Mouse (Mus musculus) thymus, postnatal 10 days (tissue): ENCODE measurements at regions not wholly inside any gene's neighbourhood (a gene's known extent, or its start where the extent isn't known, plus 50 kb on each side); places are given as distances from the start of the nearest gene placed in this dataset.

ENCODE experiments used
- DNase-seq, 2 experiments: peaks; one replicate each; pipeline ENCODE4 v3.0.0; 2021; ENCODE audit warnings: low spot score in 2 of 2

DNA sequence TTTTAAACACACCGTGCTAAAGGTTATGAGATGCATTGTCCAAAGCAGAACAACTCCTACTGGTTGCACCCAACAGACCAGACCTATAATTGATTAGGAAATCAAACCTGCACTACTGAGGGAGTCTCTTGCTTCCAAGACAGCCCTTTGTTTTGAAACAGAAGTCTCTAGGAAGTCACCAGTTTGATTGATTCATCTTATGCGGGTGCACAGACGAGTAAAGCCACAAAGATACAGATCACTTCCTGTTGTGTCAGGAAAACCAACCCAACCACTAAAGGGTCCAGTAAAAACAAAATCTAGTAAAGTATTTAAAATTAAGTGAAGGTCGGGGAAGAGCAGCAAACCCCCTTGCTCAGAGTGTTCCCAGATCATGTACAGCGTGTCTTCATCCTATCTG is 58.3 kb upstream of the N6amt1 start:
- no peak for DNase-seq

DNA sequence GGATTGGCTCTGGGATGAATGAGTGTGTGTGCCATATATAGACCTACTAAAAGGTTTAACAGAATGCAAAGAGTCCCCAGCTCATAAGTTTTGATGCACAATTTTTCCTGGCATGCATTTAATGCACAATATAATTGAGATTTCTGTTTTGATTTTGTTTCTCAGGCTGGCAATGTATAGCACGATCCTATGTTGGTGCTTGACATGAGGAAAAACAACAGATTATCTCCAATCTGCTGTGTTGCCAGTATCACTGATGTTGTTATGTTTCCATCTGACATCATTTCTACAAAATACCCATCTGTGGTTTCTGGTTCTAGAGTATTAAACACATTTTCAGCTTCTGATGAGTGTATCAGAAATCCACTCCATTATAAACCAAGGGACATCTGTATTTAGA is 61.2 kb upstream of the N6amt1 start:
- no peak for DNase-seq

DNA sequence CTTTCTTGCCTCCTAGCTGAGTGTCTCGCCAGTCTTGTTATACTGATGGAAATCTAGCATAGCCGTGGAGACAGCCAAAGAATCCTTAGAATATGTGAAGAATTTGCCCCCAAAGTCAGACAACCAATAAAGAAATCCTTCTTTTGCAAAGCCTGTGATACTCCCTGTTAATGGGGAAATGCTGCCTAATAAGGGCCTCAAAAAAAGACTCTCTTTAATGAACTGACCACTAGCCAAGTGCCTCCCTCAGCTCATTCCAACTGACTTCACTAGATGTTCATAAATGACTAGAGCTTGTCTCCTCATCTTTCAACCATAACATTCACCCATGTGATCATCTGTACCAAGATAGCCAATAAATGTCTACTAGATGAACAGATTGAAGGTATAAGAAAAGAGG is 62.3 kb upstream of the N6amt1 start:
- DNase-seq = no peak

DNA sequence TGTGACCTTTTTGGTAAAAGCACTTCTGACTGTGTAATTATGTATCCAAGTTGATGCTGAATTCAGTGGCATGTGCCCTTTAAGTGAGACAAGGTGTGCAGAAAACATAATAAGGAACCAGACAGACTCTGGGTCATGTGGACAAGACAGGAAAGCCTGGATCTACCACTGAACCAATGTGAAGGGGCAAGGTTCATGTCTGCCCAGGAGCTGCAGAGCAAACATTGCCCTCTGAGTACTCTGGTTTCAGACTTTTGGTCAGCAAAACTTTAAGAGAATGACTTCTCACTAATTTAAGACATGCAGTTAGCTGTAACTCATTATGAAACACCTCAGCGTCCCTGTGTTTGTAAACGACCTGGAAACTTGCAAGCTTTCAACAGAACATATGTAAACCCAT is 68.3 kb upstream of the N6amt1 start:
- no peak for DNase-seq

DNA sequence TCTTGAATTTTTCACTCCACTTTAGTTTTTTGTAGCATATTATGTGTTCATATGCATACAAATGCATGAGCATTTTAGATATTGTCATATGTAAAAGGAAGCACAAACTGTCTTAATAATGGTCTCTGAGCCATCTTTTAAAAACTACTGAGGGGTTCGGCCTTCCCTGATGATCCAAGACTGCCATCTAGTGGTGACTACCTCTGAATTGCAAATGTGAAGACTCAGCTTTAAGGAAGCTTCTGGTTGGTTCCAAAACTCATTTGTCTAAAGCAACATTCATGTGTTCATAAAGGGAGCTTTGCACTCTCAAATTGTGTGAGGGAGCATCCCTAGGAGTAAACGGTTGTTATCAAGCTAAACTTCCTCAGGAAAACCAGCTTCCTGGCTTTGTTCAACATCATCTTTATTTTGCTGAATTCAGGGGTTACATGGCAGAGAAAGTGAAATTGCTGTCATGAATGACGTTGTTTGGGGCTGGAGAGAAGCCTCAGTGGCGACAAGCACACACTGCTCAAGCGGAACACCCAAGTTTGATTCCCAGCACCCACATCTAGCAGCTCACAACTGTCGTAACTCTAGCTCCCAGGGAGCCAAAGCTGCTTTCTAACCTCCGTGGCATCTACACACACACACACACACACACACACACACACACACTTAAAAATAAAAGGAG is 69.0 kb upstream of the N6amt1 start:
- peak in 1 of 2 experiments; percentile 4 for DNase-seq

DNA sequence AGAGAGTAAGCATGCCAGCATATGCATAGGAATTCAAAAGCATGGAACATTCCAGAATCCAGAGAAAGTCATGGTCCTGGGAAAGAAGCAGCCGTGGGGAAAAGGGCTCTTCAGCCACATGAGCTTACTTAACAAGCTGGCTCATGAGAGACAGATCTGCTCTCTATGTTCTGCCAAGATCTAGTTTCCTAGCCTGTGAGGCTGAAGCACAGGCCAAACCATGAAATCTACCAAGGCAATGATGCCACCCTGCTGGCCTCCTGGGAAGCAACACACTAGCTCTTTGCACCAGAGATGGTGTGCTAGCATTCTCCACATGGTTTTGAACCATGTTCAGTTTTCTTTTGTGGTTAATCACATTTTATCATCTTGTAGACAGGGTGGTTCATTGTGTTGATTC is 75.5 kb upstream of the N6amt1 start:
- no peak for DNase-seq

DNA sequence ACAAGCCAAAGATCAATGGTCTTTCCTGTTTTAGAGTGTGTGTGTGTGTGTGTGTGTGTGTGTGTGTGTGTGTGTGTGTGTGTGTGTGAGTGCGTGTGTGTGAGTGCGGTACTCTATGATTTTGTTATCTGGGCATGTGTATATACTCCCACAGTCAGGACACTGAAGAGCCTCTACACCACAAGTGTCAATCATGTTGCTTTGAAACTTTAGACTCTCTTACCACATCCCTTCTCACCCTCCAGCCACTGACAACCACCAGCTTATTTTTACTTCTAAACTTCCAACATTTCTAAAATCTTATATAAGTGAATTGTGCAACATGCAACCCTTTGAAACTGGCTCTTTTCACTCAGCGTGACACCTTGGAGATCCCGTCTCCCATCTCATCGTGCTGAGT is 81.6 kb upstream of the N6amt1 start:
- DNase-seq = no peak

DNA sequence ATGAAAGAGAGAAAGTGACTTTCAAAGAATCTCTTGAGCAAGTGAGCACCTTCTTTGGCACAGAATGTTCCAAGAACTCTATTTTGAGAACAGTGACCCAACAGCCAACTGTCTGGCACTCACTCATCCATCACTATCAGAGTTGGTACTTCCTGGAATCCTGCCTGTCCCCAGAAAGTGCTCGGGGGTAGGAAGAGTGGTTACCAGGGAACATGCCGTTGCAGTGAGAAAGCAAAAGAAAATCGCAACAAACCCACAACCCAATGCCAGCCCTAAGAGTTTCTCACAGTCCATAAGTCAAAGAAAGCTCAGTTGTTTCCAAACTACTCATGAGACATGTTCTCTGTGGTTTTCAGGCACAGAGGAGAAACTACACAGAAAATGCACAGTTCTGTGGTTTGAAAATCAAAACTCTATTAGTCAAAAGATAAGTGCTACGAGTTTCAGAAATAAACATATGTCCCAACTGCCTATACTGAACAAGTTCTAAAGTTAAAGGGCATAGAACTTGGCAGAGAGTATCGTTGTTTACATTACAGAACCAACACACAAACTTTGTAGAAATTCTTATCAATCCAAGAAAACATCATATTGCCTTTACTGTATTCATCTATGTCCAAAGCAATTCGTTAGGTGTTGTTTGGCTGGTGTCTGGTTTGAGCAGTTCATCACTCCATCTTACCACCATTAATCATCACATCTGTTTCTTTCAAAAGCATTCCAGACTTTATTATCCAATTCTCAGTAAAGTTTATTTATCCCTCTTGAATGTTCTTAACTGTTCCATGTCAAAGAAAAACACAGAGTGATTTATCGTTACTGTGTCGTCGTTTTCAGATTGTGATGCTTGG is 85.8 kb upstream of the N6amt1 start:
- DNase-seq = no peak

DNA sequence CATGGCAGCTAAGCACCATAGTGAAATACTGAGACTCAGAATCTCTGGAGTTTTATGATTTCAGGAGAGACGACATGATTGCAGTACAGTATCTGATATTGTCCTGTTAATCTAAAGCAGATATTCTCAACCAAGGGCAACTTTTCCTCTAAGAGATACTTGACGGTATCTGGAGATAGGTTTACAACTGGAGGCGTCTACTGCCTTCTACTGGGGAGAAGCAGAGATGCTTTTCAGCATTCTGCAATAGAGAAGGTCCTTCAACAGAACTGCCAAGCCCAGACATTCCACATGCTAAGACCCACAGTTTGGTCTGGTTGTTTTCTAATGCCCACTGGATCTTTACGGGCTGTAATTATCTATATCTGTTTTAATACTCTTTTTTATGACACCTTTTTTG is 86.5 kb upstream of the N6amt1 start:
- DNase-seq = no peak

DNA sequence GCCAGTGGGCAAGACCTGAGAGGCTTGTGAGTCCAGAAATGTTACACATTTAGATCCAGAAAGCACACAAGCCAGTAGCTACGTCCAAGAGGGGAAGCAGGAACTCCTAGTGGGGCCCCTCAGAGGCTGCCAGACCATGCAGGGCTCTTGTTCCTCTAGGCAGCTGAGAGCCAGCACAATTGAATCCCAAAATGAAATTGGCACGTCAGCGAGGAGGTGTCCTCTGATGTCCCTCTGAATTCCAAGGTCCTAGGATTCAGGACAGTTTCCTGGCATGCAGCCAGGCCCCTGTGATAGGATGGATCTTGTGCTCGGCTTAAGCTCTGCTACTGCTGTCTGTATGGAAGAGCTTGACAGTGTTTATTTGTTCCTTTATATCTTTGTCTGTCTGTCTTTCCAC is 90.4 kb upstream of the N6amt1 start:
- no peak for DNase-seq

DNA sequence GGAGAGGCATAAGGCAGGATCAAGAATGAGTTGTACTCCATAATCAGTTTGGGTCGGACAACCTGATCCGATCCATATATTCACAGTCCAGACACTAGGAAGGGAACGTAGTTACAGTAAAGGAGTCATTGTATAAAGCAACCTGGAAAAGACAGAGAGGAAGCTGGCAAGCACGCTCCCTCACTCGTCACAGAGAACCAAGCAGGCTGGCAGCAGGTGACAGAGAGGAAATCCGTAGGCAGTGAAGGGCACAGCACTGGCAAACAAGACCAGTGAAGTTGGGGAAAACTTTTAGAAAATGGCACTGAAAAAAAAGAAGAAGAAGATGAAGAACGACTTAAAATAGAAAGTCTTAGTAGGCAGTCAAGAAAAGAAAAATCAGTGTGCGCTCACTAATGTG is 90.9 kb upstream of the N6amt1 start:
- DNase-seq = no peak

DNA sequence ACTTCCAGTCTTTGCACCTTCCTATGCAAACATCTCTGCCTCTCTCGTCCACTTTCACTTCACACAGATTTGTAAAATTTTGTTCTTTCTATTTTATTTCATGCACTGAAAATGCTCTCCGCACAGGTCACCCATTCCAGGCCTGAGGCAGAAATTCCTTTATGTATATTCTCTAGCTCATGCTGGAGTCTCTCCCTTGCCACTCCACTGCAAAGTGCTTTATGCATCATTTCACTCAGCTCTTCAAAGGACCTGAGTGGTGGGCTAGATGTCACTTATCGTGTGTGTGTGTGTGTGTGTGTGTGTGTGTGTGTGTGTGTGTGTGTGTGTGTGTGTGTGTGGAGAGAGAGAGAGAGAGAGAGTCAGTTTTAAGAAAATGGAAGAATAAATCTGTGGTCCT is 91.5 kb upstream of the N6amt1 start:
- DNase-seq = no peak

DNA sequence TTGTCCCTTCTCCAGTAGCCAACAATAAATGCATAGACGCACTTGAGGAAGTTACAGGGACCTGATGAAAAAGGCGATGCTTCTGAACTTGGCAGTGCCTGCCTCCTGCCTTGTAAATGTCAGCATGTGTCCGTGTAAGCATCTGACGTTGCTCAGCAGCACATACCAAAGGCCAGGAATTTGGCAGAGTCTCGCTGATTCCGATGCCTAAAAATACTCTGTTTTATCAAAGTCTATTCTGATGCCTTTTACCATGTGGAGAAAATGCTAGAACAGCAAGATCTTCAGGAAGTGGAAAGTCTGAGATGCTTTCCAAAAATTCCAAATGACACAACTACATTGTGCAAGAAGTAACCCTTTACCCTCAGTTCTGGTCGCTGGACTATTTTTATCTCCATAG is 92.5 kb upstream of the N6amt1 start:
- DNase-seq = no peak

DNA sequence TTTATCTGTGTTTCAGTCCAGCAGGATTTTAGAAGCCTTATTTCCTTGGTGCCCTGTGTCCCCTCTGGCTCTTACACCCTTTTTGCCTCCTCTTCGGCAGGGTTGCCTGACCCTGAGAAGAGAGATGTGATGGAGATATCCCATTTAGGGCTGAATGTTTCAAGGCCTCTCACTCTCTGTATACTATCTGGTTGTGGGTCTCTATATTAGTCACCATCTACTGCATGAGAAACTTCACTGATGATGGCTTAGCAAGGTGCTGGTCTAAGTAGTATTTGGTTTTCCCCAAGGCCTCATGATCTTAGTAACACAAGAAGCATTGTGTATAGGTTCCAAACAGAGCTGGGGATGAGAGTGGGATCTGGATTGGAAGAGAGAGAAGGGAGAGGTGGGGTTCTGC is 99.2 kb upstream of the N6amt1 start:
- no peak for DNase-seq

DNA sequence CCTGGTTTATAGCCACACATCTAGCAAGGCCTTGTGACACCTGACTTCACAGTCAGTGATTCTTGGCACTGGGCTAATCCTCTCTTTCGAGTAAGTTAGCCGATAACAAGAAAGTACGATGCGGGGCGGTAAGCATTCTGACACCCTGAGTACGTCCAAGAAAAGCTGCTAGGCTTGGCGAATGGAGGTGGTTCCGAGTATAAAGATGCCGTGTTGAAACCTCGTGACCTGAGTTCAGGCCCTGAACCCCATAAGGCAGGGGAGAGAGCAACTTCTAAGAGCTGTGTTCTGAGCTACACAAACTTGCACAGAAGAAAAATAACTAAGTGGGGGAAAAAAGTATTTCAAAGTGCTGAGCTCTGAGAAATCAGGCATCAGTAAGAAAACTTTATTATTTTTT is 103.5 kb upstream of the N6amt1 start:
- DNase-seq = no peak

DNA sequence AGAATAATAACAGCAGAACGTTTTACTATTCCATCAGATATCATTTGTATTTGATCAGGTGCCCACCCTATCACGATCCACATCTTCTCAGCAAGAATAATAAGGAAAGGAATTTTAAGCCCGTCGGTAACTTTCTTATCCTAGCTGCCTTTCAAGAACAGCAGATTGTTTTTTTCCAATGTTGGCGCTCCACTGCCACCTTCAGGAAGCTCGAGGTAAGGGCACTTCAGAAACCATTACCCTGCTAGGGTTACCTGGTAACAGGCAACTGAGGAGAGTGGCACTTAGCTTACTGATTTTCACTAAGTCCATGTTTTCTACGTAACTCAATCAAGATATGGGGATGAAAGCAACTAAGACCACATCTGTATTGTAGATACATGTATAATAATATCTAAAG is 104.1 kb upstream of the N6amt1 start:
- no peak for DNase-seq

DNA sequence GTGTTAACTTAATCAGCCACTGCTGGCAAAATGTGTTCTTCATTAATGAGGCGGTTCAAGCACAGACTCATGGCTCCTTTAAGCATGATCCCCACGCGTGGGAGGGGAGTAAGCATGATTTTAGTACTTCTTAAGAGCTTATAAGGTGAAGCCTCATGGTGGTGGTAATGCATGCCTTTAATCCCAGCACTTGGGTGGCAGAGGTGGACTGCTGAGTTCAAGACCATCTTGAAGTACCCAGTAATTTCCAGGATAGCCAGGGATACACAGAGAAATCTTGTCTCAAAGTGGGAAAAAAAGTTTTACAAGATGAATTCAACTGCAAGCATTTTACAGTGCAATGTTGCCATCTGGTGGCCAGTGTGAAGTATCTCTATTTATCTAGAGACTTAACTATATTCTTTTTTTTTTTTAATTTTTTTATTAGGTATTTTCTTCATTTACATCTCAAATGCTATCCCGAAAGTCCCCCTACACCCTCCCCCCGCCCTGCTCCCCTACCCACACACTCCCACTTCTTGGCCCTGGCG is 105.4 kb upstream of the N6amt1 start:
- DNase-seq = no peak

DNA sequence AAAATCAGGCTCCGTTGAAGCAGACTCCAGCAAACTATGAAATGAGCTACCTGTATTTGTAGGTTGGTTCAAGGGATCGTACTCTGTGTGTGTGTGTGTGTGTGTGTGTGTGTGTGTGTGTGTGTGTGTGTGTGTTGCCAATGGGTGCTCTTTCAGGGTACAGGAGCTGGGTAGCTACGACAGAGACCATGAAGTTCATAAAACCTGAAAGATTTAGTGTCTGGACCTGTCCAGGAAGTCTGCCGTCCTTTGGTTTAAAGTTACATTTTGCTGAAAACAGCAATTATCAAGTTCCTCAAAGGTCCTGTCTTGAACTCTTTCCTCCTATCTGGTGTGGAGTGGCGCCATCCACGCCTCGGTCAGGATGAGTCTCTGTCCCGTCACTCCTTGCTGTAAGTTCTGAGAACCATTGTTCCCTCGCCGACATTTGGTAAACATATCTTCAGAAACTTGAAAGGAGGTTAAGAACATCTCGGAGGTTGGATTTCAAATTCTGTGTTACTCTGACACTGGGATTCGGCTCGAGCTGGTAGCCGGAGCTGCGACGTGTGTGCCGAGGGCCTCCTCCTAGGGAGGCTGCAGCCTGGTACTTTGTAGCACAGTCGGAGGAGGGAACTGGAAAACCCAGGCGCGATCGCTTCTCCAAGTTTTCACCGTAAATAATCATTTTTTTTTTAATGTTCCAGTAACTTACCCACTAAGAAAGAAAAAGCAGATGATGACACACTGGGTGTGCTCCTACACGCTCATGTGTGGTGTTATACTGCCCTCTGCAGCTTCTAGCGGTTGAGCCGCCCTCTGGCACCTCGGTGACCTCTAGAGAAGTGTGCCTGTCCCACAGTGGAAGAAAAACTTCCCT is 107.8 kb upstream of the N6amt1 start:
- no peak for DNase-seq

DNA sequence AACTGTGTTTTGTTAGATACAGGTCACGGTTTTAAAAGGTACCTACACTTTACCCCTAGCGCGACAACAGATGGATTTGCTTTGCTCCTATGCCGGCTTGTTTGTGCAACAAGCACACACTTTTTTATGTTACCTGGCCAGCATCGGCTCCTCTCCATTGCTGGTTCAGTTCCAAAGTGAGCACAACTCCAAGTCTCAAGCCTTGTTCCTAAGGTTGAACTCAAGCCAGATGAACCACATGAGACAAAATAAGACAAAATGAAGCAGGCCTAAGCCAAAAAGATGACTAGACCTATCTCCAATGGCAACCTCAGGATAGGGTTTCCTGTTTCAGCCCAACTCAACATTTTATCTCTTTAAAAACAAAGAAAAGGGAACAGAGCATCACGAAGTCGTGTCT is 108.5 kb upstream of the N6amt1 start:
- DNase-seq = no peak

DNA sequence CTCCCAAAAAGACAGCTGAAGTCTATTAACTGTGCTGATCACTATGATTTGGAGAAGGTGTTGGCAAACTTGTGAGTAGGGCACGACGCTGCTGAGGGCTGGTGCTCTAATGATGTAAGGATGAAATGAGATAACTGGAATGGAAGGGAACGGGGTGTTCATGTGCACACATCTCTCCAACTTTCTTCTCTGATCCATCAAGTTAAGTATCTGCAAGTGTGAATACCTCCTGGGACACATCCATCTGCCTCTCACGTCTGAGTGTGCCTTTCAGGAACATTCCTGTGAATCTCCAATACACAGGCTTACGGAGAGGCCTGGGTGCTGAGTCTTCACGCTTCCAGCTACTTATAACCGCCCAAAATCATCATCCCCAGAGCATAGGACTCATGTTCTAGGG is 112.0 kb upstream of the N6amt1 start:
- DNase-seq = no peak

DNA sequence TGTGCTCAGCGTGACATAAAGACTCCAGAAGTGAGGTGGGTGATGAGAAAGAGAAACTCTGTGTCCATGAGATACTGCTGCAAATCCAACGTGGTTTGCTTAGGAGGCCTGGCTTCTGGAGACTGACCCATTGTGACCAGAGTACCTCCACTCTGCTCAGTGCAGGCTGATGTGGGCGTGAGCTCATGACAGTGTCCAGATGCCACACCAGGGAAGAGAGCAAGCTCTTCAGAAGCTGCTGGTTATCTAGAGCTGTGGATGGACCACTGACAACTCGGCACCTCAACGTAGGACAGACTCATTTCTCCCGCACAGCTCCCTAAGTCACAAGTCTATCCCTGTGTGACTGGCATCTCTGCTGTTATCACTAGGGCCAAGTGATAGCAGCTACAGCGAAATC is 114.9 kb upstream of the N6amt1 start:
- DNase-seq = no peak

DNA sequence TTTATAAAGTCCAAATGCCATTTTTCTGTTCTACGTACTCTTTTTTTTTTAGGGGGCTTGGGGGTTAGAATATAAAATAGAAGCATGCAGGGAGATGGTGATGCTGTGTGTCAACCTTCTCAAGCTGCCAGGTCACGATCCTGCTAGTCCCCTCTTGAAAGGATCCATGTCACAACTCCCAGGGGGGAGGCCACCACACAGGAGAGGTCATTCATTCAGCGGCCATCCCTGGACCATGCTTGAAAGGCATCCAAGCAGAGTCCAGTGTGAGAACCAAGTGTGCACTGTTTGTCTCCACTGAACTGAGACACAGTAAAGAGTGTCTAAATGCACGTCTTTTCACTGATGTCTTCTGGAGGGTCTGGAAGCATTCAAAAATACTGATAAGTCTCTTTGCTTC is 119.8 kb upstream of the N6amt1 start:
- DNase-seq = no peak
